Mouse (Mus musculus): ENCODE results near the gene Rnf24.

- TF ChIP-seq CHD2 (IDR thresholded peaks at IDR 0.05; ENCODE audit: low read depth, low read length) = no peak
- no peak for TF ChIP-seq HCFC1 (IDR thresholded peaks at IDR 0.05; ENCODE audit: borderline replicate concordance, insufficient read depth, low read length)
Observed at GRCm38 (mm10) chr2:131379541-131379940, 26.8 kb upstream of the Rnf24 start.

All from ES-E14 (cell line).